Mouse (Mus musculus): Measurements from ENCODE around the gene Lrrc28.
A peak's percentile ranks its signal among the peaks of the same experiment; 100 is the strongest.

Lrrc28 gene

DNA sequence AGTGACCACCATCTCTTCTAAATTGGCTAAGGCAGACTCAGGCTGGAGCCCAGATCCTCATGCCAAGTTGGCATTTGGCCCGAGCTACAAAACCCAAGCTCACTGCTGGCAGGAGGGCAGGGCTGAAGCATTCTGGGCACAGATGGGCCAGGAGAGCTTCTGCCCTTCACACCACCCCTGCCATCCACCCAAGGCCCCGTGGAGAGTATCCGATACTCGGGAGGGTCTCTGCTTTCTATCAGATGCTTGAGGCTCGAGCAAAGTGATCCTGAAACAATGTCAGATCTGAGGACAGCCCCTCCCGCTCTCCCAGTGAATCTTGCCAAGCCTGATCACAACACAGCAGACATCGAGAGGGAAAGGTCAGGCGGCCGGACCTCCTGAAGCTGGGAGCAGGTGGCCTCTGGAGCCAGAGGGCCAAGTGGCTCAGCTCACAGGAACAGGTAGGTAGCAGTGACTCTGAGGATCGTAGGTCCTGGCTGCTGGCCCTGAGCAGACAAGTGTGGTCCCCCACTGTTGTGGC is 157.1 kb downstream of the Lrrc28 start:
- no peak for DNase-seq (ENCODE audit: low read depth, low spot score)

DNA sequence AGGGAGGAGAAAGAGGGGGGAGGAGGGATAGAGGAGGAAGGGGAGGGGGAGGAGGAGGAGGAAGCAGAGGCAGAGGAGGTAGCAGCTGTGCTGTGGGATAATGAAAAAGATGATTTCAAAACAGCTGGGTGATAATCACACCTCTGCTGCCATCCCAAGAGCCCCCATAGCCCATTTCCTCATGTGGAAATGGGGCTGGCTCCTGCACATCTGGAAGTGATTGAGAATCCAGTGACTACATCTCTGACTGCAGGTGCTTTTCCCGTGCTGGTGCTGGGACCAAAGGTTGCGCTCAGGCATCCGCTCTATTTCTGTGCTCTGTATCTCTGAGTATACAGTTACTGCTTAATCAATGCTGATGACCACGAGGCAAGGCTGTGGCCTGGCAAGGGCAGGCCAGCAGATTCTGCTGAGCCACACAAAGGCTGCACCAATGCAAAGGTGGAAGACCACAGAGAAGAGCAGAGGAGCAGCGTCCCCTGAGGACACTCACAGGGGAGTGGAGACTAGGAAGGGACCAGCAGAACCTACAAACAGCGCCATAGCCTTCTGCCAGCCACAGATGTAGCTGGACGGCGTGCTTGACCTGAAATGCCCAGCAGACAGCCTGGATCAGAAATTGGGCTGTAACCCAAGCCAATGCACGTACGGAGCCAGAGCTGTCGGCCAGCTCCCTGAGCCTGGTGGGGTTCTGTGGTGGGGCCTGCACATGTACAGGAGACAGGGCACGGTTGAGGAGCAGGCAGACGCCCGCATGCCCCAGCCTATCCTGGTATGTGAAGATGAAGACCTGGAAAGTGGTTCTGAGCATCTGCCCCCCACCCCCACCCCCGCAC is 157.9 kb downstream of the Lrrc28 start:
- no peak for DNase-seq (ENCODE audit: low read depth, low spot score)

DNA sequence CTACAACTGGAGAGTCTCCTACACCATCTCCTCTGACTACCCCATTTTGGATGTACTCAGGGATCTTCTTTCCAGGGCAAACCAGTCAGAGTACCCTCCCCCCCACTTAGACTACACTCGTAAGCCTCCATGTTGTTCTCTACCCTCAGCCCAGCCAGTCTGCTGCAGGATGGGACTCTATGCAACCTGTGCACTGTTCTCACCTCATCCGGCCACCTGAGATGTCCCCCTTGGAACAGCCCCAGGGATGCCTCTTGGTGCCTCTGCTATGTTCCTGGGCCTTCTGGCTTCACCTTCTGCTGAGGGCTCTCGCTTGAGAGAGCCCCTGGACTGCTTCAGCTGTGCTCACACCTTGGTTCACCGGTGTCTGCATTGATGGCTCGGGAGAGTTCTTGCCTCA is 158.7 kb downstream of the Lrrc28 start:
- DNase-seq (ENCODE audit: low read depth, low spot score) = no peak

DNA sequence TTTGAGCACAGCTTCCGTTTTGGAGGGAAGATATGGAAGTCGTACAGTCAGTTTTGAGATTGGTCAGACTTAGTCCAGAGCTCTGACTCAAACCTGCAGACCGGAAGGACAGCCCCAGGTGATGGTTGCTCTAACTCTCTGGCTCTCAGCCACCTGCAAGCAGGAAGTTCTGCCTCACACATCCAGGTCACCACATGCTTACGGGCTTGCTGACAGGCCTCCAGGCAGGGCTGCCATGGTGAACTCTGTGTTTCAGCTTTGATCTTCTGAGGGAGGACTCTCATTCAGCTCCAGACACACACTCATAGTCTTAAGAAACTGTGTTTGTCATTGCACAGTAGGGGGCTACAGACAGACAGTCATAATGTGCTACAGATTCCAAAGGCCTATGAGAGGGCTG is 161.4 kb downstream of the Lrrc28 start:
- no peak for DNase-seq (ENCODE audit: low read depth, low spot score)

DNA sequence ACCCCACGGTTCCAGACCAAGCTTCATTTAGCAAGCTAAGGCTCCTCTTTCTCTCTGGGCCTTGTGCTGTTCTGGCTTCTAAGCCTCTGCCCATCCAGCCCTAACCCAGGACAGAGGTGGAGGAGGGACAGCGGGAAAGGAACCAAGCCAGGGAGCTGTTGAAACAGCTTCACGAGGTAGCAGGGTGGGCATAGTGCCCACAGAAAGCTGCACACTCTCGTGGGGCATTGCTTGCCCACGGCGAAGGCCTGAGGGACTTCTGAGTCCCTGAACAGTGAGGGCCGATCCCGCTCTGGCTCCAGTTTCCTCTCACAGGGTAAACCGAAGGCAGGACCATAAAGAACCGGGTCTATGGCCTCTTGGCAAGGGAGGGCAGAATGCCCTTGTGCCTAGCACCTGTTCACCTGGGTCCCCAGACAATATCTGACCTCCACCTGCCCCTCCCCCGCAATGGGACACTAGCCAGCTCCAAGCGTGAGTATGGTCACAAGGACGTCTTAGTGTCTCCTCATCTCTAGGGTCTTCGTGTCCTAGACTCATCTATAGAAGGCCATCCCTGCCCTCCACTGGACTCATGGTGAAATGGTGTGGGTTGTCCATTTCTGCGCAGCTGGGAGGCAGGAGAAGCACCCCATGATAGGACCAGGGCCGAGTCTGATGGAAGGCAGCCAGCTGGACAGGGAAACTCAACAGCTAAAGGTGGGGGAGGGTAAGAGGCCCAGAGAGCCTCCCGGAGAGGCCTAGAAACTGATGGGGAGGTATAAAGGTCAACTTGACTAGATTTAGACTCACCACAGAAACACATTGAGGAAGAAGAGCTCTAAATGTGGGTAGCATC is 165.3 kb downstream of the Lrrc28 start:
- DNase-seq (ENCODE audit: low read depth, low spot score) = no peak

DNA sequence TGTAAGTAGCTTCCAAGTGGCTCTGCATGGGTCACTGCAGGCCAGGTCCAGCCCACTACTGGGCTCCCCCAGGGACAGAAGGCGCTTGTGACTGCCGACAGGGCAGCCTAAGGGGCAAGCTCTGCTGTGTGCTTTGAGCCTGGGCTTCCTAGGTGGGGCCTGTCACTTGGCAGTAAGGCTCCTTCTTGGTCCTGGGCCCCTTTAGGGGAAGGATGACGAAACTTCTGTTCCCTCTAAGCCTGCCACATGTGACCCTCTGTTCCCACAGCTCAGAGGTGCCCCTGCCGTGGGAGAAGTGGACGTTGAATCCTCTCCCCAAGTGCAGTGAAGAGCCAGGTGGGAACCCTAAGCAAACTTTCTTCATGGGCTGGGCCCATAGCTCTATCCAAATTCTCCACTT is 165.9 kb downstream of the Lrrc28 start:
- DNase-seq (ENCODE audit: low read depth, low spot score) = no peak

DNA sequence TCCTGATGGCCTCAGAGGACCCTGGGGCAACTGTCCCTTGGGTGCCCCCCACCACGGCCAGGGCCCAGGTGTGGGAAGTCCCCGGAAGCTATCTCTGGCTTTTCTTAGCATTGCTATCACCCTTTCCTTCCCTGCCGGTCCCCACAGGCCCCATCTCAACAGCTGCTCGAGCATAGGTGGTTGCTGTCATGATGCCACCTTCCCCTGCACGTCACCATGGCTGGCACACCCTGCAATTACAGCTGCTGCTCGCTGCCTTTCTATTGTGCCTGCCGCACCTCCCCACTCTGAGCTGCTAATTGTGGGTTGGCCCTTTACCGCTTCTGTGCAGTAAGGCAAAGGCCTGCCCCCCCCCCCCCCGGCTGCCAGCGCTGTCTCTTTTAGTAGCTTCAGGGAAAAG is 167.1 kb downstream of the Lrrc28 start:
- DNase-seq (ENCODE audit: low read depth, low spot score) = peak; percentile 47

DNA sequence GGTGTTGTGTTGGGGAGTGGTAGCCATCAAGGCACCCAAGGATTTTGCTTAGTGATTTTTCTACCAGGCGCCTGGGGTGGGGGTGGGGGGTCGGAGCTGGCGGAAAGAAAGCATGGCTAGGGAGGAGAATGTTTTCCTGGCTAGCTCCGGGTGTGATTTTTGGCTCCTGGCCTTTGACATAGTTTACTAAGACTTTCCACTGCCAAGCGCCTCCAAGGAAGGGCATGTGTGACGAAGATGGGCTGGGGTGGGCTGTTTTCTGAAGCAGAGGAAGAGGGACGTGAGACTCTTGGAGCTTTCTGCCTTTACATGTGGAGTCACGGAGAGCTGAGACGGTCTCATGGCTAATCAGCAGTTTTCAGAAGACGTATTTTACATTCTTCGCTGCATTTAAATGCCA is 173.8 kb downstream of the Lrrc28 start:
- no peak for DNase-seq (ENCODE audit: low read depth, low spot score)

DNA sequence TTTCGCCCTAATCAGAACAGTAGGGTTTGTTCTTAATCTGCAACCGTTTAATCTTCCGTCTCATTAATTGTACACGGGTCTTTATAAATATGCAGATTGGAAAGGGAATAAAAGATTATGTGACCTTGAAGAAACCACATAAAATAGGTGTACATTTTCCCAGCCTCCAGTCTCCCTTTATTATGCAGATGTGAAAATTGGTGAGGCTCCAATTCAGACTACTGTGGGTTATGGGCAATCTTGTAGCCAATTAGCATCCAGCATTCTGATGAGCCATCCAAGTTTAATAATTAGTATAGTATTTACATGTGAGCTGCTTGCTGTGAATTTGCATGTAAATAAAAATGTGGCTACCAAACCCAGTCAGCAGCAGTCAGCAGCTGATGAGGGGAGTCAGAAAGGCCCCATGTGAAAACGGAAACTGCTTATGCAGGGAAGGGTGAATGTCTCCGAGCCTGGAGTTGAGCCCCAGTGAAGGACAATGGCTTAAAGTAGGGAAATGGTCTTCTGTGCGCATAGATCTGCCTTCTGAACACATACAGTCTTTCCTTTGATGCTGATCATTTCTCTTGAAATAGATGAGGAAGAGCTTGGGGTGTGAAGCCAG is 176.2 kb downstream of the Lrrc28 start:
- DNase-seq (ENCODE audit: low read depth, low spot score) = no peak

DNA sequence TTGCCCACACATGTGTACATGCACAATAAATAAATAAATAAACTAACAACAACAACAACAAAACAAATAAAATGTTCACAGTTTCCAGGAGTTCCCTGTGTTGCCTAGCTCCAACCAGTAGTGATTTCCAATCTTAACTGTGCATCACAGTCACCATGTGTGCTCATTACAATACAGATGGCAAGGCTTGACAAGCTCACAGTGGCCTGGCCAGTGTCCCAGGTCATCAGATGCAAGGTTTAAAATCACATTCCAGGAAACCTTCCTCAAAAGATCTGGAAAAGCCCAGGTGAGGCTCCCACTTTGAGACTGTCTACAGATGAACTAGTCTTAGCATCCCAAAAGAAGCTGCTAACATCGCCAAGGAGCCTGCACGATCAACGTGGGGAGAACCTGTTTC is 176.9 kb downstream of the Lrrc28 start:
- no peak for DNase-seq (ENCODE audit: low read depth, low spot score)

DNA sequence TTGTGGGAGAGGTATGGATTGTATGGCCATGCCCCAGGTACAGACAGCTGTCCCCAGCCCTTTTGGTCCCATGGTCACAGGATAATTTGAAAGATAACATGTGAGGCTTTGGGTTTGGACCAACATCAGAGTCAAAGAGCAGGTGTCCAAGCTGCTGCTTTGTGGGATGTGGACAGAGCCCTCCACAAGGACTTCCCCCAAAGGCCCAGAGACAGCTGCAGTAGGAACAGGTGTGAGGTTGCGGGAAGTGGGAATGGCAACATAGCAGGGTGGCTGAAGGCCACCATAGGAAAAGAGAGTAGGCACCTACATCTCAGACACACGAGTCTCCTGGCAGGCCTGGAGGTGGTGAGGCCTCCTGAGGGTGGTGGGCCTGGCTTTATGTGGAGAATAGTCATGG is 178.7 kb downstream of the Lrrc28 start:
- no peak for DNase-seq (ENCODE audit: low read depth, low spot score)

DNA sequence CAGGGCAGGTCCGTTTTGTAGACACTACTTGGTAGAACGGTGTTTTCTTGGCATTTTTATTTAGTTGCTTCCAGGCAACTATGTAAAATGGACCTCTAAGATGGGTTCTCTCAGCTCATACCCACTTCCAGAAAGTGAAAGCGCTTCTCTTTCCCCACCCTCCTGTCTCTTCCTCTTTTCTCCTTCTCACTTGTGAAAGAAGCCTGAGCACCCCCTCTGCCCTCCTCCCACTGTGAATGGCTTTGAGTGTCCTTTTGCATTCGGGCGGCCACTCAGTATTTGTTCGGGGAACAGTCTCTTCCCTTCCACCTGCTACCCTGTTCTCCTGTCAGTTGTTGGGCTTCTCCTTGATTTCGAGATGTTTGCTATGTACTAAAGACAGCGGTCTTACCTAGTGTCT is 180.4 kb downstream of the Lrrc28 start:
- DNase-seq (ENCODE audit: low read depth, low spot score) = no peak

DNA sequence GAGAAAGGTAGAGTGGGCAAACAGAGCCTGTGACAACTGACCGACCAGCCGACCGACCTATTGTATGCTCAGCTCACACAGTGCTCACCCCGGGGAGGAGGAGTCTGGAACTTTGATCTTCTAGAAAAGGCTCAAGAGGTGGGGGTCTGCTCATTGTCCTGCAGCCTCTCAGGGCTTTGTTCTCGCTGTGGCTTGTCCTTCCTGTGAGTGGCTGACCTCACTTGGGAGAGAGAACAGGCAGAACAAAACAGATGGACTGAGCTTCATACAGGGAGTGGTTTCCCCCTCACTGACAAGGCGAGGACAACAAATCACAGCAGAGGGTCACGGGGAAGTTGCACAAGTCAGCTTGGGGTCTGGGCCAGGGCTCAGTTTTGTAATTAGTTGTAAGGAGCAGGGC is 181.5 kb downstream of the Lrrc28 start:
- DNase-seq (ENCODE audit: low read depth, low spot score) = no peak

All from telencephalon, adult 2 months (tissue).